Mouse (Mus musculus): ENCODE measurements around the gene Oprl1.

Oprl1 gene

GRCm38 (mm10) chr2:181714903-181715326 is at the start of gene Oprl1:
TSS of gene Oprl1 (plus strand) at chr2:181715016.
- in situ Hi-C loops (cut with MboI; ENCODE audit: low sequenced_read_pairs) = no loop called here

GRCm38 (mm10) chr2:181670285-181670912 is 44.4 kb upstream of the Oprl1 start:
- in situ Hi-C loops (cut with MboI; ENCODE audit: low sequenced_read_pairs) = no loop called here

- in situ Hi-C loops (cut with MboI; ENCODE audit: low sequenced_read_pairs) = no loop called here
Observed at GRCm38 (mm10) chr2:181670913-181671311, 43.9 kb upstream of the Oprl1 start.

- in situ Hi-C loops (cut with MboI; ENCODE audit: low sequenced_read_pairs) = no loop called here
Observed at GRCm38 (mm10) chr2:181671326-181671725, 43.5 kb upstream of the Oprl1 start, which contains the start of gene Sox18. TSS of gene Sox18 (minus strand) at chr2:181671640.

GRCm38 (mm10) chr2:181671984-181672383 is 42.8 kb upstream of the Oprl1 start:
- in situ Hi-C loops (cut with MboI; ENCODE audit: low sequenced_read_pairs) = no loop called here

GRCm38 (mm10) chr2:181673501-181673900 is 41.3 kb upstream of the Oprl1 start:
- in situ Hi-C loops (cut with MboI; ENCODE audit: low sequenced_read_pairs) = no loop called here

- in situ Hi-C loops (cut with MboI; ENCODE audit: low sequenced_read_pairs) = no loop called here
Observed at GRCm38 (mm10) chr2:181674934-181675333, 39.9 kb upstream of the Oprl1 start.

GRCm38 (mm10) chr2:181675454-181675853 is 39.4 kb upstream of the Oprl1 start:
- in situ Hi-C loops (cut with MboI; ENCODE audit: low sequenced_read_pairs) = no loop called here

- in situ Hi-C loops (cut with MboI; ENCODE audit: low sequenced_read_pairs) = no loop called here
Observed at GRCm38 (mm10) chr2:181676424-181676823, 38.4 kb upstream of the Oprl1 start.

- in situ Hi-C loops (cut with MboI; ENCODE audit: low sequenced_read_pairs) = no loop called here
Observed at GRCm38 (mm10) chr2:181677096-181677754, 37.6 kb upstream of the Oprl1 start.

- in situ Hi-C loops (cut with MboI; ENCODE audit: low sequenced_read_pairs) = no loop called here
Observed at GRCm38 (mm10) chr2:181677755-181678098, 37.1 kb upstream of the Oprl1 start.

GRCm38 (mm10) chr2:181678780-181679179 is 36.0 kb upstream of the Oprl1 start:
- in situ Hi-C loops (cut with MboI; ENCODE audit: low sequenced_read_pairs) = no loop called here

GRCm38 (mm10) chr2:181679951-181680715 is 34.7 kb upstream of the Oprl1 start, which contains the start of gene Tcea2:
TSS of gene Tcea2 (plus strand) at chr2:181680310.
- in situ Hi-C loops (cut with MboI; ENCODE audit: low sequenced_read_pairs) = no loop called here

- in situ Hi-C loops (cut with MboI; ENCODE audit: low sequenced_read_pairs) = no loop called here
Observed at GRCm38 (mm10) chr2:181680716-181681117, 34.1 kb upstream of the Oprl1 start.

GRCm38 (mm10) chr2:181681978-181682377 is 32.8 kb upstream of the Oprl1 start:
- in situ Hi-C loops (cut with MboI; ENCODE audit: low sequenced_read_pairs) = no loop called here

GRCm38 (mm10) chr2:181683381-181683780 is 31.4 kb upstream of the Oprl1 start:
- in situ Hi-C loops (cut with MboI; ENCODE audit: low sequenced_read_pairs) = no loop called here

- in situ Hi-C loops (cut with MboI; ENCODE audit: low sequenced_read_pairs) = no loop called here
Observed at GRCm38 (mm10) chr2:181684713-181685112, 30.1 kb upstream of the Oprl1 start.

GRCm38 (mm10) chr2:181685686-181686085 is 29.1 kb upstream of the Oprl1 start:
- in situ Hi-C loops (cut with MboI; ENCODE audit: low sequenced_read_pairs) = no loop called here

- in situ Hi-C loops (cut with MboI; ENCODE audit: low sequenced_read_pairs) = no loop called here
Observed at GRCm38 (mm10) chr2:181687586-181687985, 27.2 kb upstream of the Oprl1 start.

- in situ Hi-C loops (cut with MboI; ENCODE audit: low sequenced_read_pairs) = no loop called here
Observed at GRCm38 (mm10) chr2:181689466-181690160, 25.2 kb upstream of the Oprl1 start.

- in situ Hi-C loops (cut with MboI; ENCODE audit: low sequenced_read_pairs) = no loop called here
Observed at GRCm38 (mm10) chr2:181691083-181691482, 23.7 kb upstream of the Oprl1 start.
